Mouse (Mus musculus) monocyte, adult 5-6 weeks (primary cell): ENCODE data around the gene Ttc1. TPM values are rescaled to one million over a fixed set of nuclear protein-coding genes. Genes with fewer than 3 reads are reported as not detected.
A peak's percentile ranks its signal among the peaks of the same experiment; 100 is the strongest.

Source experiments
- ATAC-seq: fragments of 153-309, 156-312 bp; replicated peaks from 2 replicates; pipeline ENCODE4 v1.8.0; 2017; ENCODE audit warnings: mild to moderate bottlenecking; ENCODE audit not compliant: low TSS enrichment, insufficient number of reproducible peaks, severe bottlenecking, poor library complexity, low FRiP score
- total RNA-seq: library from RNA; stranded (forward); fragments of 200-1000, 200-491, 200-594 nt; gene quantifications from 3 replicates; pipeline ENCODE4 v1.2.3, GENCODE M21; 2017

The Ttc1 gene
- 54.8 to 64.8 TPM (median 59.7 TPM) in 3 replicates for total RNA-seq

GRCm38 (mm10) chr11:43747233-43748226 is at the start of gene Ttc1:
TSS of gene Ttc1 (minus strand) at chr11:43748008.
- peak; percentile 99 for ATAC-seq

GRCm38 (mm10) chr11:43795992-43796391 is 48.2 kb upstream of the Ttc1 start:
- no peak for ATAC-seq

- no peak for ATAC-seq
Measured at GRCm38 (mm10) chr11:43790446-43790845, 42.6 kb upstream of the Ttc1 start.

- no peak for ATAC-seq
Measured at GRCm38 (mm10) chr11:43783772-43784171, 36.0 kb upstream of the Ttc1 start.

GRCm38 (mm10) chr11:43783106-43783505 is 35.3 kb upstream of the Ttc1 start:
- no peak for ATAC-seq

- no peak for ATAC-seq
Measured at GRCm38 (mm10) chr11:43779551-43779950, 31.7 kb upstream of the Ttc1 start.

GRCm38 (mm10) chr11:43776324-43776694 is 28.5 kb upstream of the Ttc1 start:
- ATAC-seq = no peak

GRCm38 (mm10) chr11:43775469-43776323 is 27.9 kb upstream of the Ttc1 start:
- no peak for ATAC-seq

GRCm38 (mm10) chr11:43773725-43774124 is 25.9 kb upstream of the Ttc1 start:
- ATAC-seq = no peak

- ATAC-seq = no peak
Measured at GRCm38 (mm10) chr11:43770110-43770509, 22.3 kb upstream of the Ttc1 start.

GRCm38 (mm10) chr11:43767749-43768148 is 19.9 kb upstream of the Ttc1 start:
- no peak for ATAC-seq

GRCm38 (mm10) chr11:43766922-43767648 is 19.3 kb upstream of the Ttc1 start:
- ATAC-seq = peak; percentile 87

GRCm38 (mm10) chr11:43758436-43758835 is 10.6 kb upstream of the Ttc1 start:
- ATAC-seq = no peak

GRCm38 (mm10) chr11:43755411-43755810 is 7.6 kb upstream of the Ttc1 start:
- ATAC-seq = no peak

GRCm38 (mm10) chr11:43754568-43754967 is 6.8 kb upstream of the Ttc1 start:
- ATAC-seq = no peak

GRCm38 (mm10) chr11:43751542-43751941 is 3.7 kb upstream of the Ttc1 start:
- ATAC-seq = no peak

- ATAC-seq = no peak
Measured at GRCm38 (mm10) chr11:43728737-43729301, 19.0 kb downstream of the Ttc1 start.

GRCm38 (mm10) chr11:43727796-43728195 is 20.0 kb downstream of the Ttc1 start:
- no peak for ATAC-seq

- ATAC-seq = no peak
Measured at GRCm38 (mm10) chr11:43723411-43723810, 24.4 kb downstream of the Ttc1 start.
